In genomic region chr7:127223515-127224478, GRCm38 (mm10) we compare ENCODE assay signal across 32 mouse cellular contexts. TPM values are rescaled to one million over a fixed set of nuclear protein-coding genes. Genes with fewer than 3 reads are reported as not detected.
DNase-seq lines count a peak whose midpoint lies in the region; ATAC-seq lines count a peak whose summit lies in the region.
"Had no signal": no experiment of that assay in that cellular context is flagged by ENCODE, and none has a peak within 500 bp of the region (broad histone marks: within the 10 kb centered on the region; RNA-seq: fewer than 3 reads in every experiment).

No protein-coding gene starts in this region.

- no peak overlapping the region for H3K27ac ChIP-seq in heart, embryonic 10.5 days
- H3K27ac ChIP-seq in liver, embryonic 12.5 days: peak overlapping the region; percentile 94
- H3K27ac ChIP-seq in stomach, embryonic 16.5 days (ENCODE audit: low read length): no peak overlapping the region
- H3K27ac ChIP-seq: embryonic facial prominence, embryonic 13.5 days; heart, embryonic 13.5 days; hindbrain, embryonic 13.5 days; kidney, embryonic 15.5 days; lung, embryonic 15.5 days; neural tube, embryonic 12.5 days had no signal

- 74% methylated on average over 6 of the region's 6 CpGs for WGBS in heart, embryonic 10.5 days
- 67% methylated on average over 6 of the region's 6 CpGs for WGBS in liver, embryonic 12.5 days (ENCODE audit: insufficient replicate concordance)
- 70% methylated on average over 6 of the region's 6 CpGs for WGBS in stomach, embryonic 16.5 days

- no peak overlapping the region for H3K4me3 ChIP-seq in heart, embryonic 10.5 days
- H3K4me3 ChIP-seq in liver, embryonic 12.5 days: no peak overlapping the region
- no peak overlapping the region for H3K4me3 ChIP-seq in stomach, embryonic 16.5 days (replicated peaks; ENCODE audit: low read length)
- H3K4me3 ChIP-seq: embryonic facial prominence, embryonic 13.5 days; heart, embryonic 13.5 days; hindbrain, embryonic 13.5 days; kidney, embryonic 15.5 days; lung, embryonic 15.5 days; neural tube, embryonic 12.5 days had no signal

- H3K9ac ChIP-seq in liver, embryonic 12.5 days: peak overlapping the region; percentile 12
- no peak overlapping the region for H3K9ac ChIP-seq in stomach, embryonic 16.5 days (ENCODE audit: low read length)
- H3K9ac ChIP-seq: embryonic facial prominence, embryonic 13.5 days; heart, embryonic 13.5 days; hindbrain, embryonic 13.5 days; kidney, embryonic 15.5 days; lung, embryonic 15.5 days; neural tube, embryonic 12.5 days had no signal

- ATAC-seq in liver, embryonic 12.5 days: peak; percentile 66
- ATAC-seq in stomach, embryonic 16.5 days (ENCODE audit: insufficient read depth, low FRiP score): 0 out of 2 replicates have a peak, but pooled peaks have one; percentile 29
- ATAC-seq: activated CD4-positive, CD25-positive, alpha-beta regulatory T cell, adult 4 months; forebrain, embryonic 16.5 days; Patski had no signal

- no peaks in the 10 kb centered on the region for H3K9me3 ChIP-seq in heart, embryonic 10.5 days
- H3K9me3 ChIP-seq in liver, embryonic 12.5 days (replicated peaks): no peaks in the 10 kb centered on the region
- H3K9me3 ChIP-seq in stomach, embryonic 16.5 days (replicated peaks; ENCODE audit: control insufficient read depth, low read length): no peaks in the 10 kb centered on the region
- H3K9me3 ChIP-seq: embryonic facial prominence, embryonic 13.5 days; G1E; heart, embryonic 13.5 days; hindbrain, embryonic 13.5 days; kidney, embryonic 15.5 days; lung, embryonic 15.5 days; neural tube, embryonic 12.5 days had no signal

- H3K27me3 ChIP-seq in heart, embryonic 10.5 days (ENCODE audit: insufficient read depth, poor library complexity, severe bottlenecking): no peaks in the 10 kb centered on the region
- no peaks in the 10 kb centered on the region for H3K27me3 ChIP-seq in liver, embryonic 12.5 days (replicated peaks)
- H3K27me3 ChIP-seq in stomach, embryonic 16.5 days (ENCODE audit: control insufficient read depth, insufficient read depth, low read length): no peaks in the 10 kb centered on the region
- H3K27me3 ChIP-seq: embryonic facial prominence, embryonic 13.5 days; heart, embryonic 13.5 days; hindbrain, embryonic 13.5 days; kidney, embryonic 15.5 days; lung, embryonic 15.5 days; neural tube, embryonic 12.5 days; Patski had no signal

- peaks cover 8% of the 10 kb centered on the region; the same call in 1 of the 2 replicates for H3K4me1 ChIP-seq in heart, embryonic 10.5 days
- H3K4me1 ChIP-seq in liver, embryonic 12.5 days: peaks cover 65% of the 10 kb centered on the region
- H3K4me1 ChIP-seq in stomach, embryonic 16.5 days (ENCODE audit: control insufficient read depth, insufficient read depth, low read length): no peaks in the 10 kb centered on the region; the same call in 1 of the 2 replicates
- H3K4me1 ChIP-seq: embryonic facial prominence, embryonic 13.5 days; hindbrain, embryonic 13.5 days; kidney, embryonic 15.5 days; lung, embryonic 15.5 days; neural tube, embryonic 12.5 days had no signal

- H3K36me3 ChIP-seq in heart, embryonic 10.5 days: peaks cover 2% of the 10 kb centered on the region; the same call in 1 of the 2 replicates
- no peaks in the 10 kb centered on the region for H3K36me3 ChIP-seq in liver, embryonic 12.5 days
- H3K36me3 ChIP-seq in stomach, embryonic 16.5 days (ENCODE audit: control insufficient read depth, insufficient read depth, low read length): no peaks in the 10 kb centered on the region
- H3K36me3 ChIP-seq: G1E; heart, embryonic 13.5 days; hindbrain, embryonic 13.5 days; kidney, embryonic 15.5 days; lung, embryonic 15.5 days had no signal

- peak overlapping the region; percentile 32 for H3K4me2 ChIP-seq in liver, embryonic 12.5 days
- H3K4me2 ChIP-seq in stomach, embryonic 16.5 days (ENCODE audit: low read depth, low read length): no peak overlapping the region
- H3K4me2 ChIP-seq: embryonic facial prominence, embryonic 13.5 days; heart, embryonic 13.5 days; hindbrain, embryonic 13.5 days; kidney, embryonic 15.5 days; lung, embryonic 15.5 days; neural tube, embryonic 12.5 days had no signal

- DNase-seq in heart, embryonic 10.5 days (ENCODE audit: low spot score): peak; percentile 71
- DNase-seq in heart, postnatal 25 days (ENCODE audit: low spot score): no peak
- peak; percentile 90 for DNase-seq in R1 (ENCODE audit: low read depth, low spot score)
- DNase-seq in urinary bladder, adult 18-20 months (ENCODE audit: low spot score in 2 of 2): no peak
- no peak for DNase-seq in frontal cortex, postnatal 25 days (ENCODE audit: low spot score in 2 of 2)
- DNase-seq in thymus, postnatal 14 days: no peak
- DNase-seq: adrenal gland, adult 8-10 months; cerebellum, adult 2 months; cerebellum, postnatal 36 days; embryo, embryonic 11 days; gastrocnemius, postnatal 14 days; heart, adult 11 months; heart, postnatal 14 days; kidney, adult 11 months; kidney, postnatal 36 days; lung, postnatal 36 days; midbrain, embryonic 14.5 days; retina, postnatal 1 day; right cerebral cortex, postnatal 25 days; spleen, adult 18-20 months had no signal

- intact Hi-C loops in heart, postnatal 25 days (cut with DNase I): loop anchor here (10.0 kb wide), 1 partner anchor 99 kb away; the partner anchor contains the start of gene Qprt

RNA-seq across cellular contexts. Expression of gene Zfp553, which starts 9.1 kb away (rescaled TPM):
- polyA plus RNA-seq in heart, embryonic 10.5 days (2016; fragmentation: Nextera tagmentation; extraction: Ambion mirVana): 30.5 and 42.9 TPM in 2 replicates
- total RNA-seq in heart, postnatal 25 days (2021): 1 to 10 TPM; 6.0 to 7.1 TPM
- polyA plus RNA-seq in liver, embryonic 12.5 days (2016; fragmentation: Nextera tagmentation; extraction: Ambion mirVana): 13.7 and 14.2 TPM in 2 replicates
- polyA plus RNA-seq in stomach, embryonic 16.5 days (2015; fragmentation: Nextera tagmentation; extraction: Ambion mirVana): 27.1 and 28.5 TPM in 2 replicates

RNA-seq across cellular contexts. Expression of gene Sept1, which starts 9.1 kb away (rescaled TPM):
- polyA plus RNA-seq in heart, embryonic 10.5 days (2016; fragmentation: Nextera tagmentation; extraction: Ambion mirVana): 21.2 and 25.4 TPM in 2 replicates
- 1 to 10 TPM; 3.2 to 6.7 TPM for total RNA-seq in heart, postnatal 25 days (2021)
- 10.6 and 13.6 TPM in 2 replicates for polyA plus RNA-seq in liver, embryonic 12.5 days (2016; fragmentation: Nextera tagmentation; extraction: Ambion mirVana)
- 14.7 and 15.0 TPM in 2 replicates for polyA plus RNA-seq in stomach, embryonic 16.5 days (2015; fragmentation: Nextera tagmentation; extraction: Ambion mirVana)

RNA-seq across cellular contexts. Expression of gene Mylpf, which starts 15.1 kb away (rescaled TPM):
- polyA plus RNA-seq in heart, embryonic 10.5 days (2016; fragmentation: Nextera tagmentation; extraction: Ambion mirVana): 40.4 and 51.1 TPM in 2 replicates
- 1 to 10 TPM in 1 of 2 experiments, under 1 TPM in 1; 0.99 to 2.9 TPM for total RNA-seq in heart, postnatal 25 days (2021)
- polyA plus RNA-seq in liver, embryonic 12.5 days (2016; fragmentation: Nextera tagmentation; extraction: Ambion mirVana): 37.6 and 41.4 TPM in 2 replicates
- 23.9 and 312 TPM in 2 replicates for polyA plus RNA-seq in stomach, embryonic 16.5 days (2015; fragmentation: Nextera tagmentation; extraction: Ambion mirVana)

RNA-seq across cellular contexts. Expression of gene Tbc1d10b, which starts 15.5 kb away (rescaled TPM):
- 26.4 and 28.3 TPM in 2 replicates for polyA plus RNA-seq in heart, embryonic 10.5 days (2016; fragmentation: Nextera tagmentation; extraction: Ambion mirVana)
- total RNA-seq in heart, postnatal 25 days (2021): 10 to 100 TPM; 28.8 to 29.1 TPM
- 26.7 and 30.9 TPM in 2 replicates for polyA plus RNA-seq in liver, embryonic 12.5 days (2016; fragmentation: Nextera tagmentation; extraction: Ambion mirVana)
- polyA plus RNA-seq in stomach, embryonic 16.5 days (2015; fragmentation: Nextera tagmentation; extraction: Ambion mirVana): 15.4 and 15.7 TPM in 2 replicates

RNA-seq across cellular contexts. Expression of gene Zfp771, which starts 20.3 kb away (rescaled TPM):
- polyA plus RNA-seq in heart, embryonic 10.5 days (2016; fragmentation: Nextera tagmentation; extraction: Ambion mirVana): 41.3 and 44.6 TPM in 2 replicates
- total RNA-seq in heart, postnatal 25 days (2021): 10 to 100 TPM; 17.1 to 20.9 TPM
- 30.0 and 31.6 TPM in 2 replicates for polyA plus RNA-seq in liver, embryonic 12.5 days (2016; fragmentation: Nextera tagmentation; extraction: Ambion mirVana)
- 35.5 and 37.8 TPM in 2 replicates for polyA plus RNA-seq in stomach, embryonic 16.5 days (2015; fragmentation: Nextera tagmentation; extraction: Ambion mirVana)

Comparison
In these comparisons a context has a peak if more than half of its experiments do, and no peak if none do; other contexts are left out.
1. DNase-seq: peak in heart, embryonic 10.5 days (single experiment) and R1 (single experiment); none in heart, postnatal 25 days (single experiment), urinary bladder, adult 18-20 months (0 of 2), frontal cortex, postnatal 25 days (0 of 2) and thymus, postnatal 14 days (single experiment).